Mouse (Mus musculus): ENCODE results near the gene Hist1h2ac.

DNA sequence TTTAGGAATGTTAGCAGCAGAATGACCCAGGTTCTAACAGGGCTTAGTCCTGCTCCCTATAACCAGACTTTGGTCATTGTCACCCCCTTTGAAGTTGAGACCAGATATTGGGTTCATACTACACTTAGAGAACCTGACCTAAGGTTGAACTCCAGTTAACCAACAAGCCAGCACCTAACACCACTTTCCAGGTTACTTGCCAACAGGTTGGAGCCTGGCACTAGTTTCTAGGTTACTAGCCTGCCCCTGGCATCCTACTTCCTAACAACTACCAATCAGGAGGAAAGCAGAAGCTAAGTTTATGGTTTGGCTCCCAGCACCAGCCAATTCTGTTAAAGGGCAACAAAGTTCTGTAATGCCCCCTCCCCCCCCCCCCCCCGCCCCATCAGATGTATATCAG lies 41.5 kb upstream of the Hist1h2ac start:
- TF ChIP-seq CTCF (conservative IDR thresholded peaks at IDR 0.05 in 1 of 2, IDR thresholded peaks at IDR 0.05 in 1 of 2; ENCODE audit: low read depth in 2 of 2, low read length in 2 of 2) (no peak), MXI1 (IDR thresholded peaks at IDR 0.05; ENCODE audit: low read depth, low read length) (no peak), POLR2A (IDR thresholded peaks at IDR 0.05; ENCODE audit: low read depth, low read length) (no peak), BHLHE40 (IDR thresholded peaks at IDR 0.05; ENCODE audit: low read depth, low read length) (no peak), E2F4 (IDR thresholded peaks at IDR 0.05; ENCODE audit: insufficient replicate concordance, low read depth, low read length) (no peak), POLR2AphosphoS2 (IDR thresholded peaks at IDR 0.05; ENCODE audit: low read depth, low read length) (no peak), ZNF384 (IDR thresholded peaks at IDR 0.05; ENCODE audit: low read depth, low read length) (no peak), ETS1 (conservative IDR thresholded peaks at IDR 0.05; ENCODE audit: low read depth, low read length) (no peak), CHD2 (IDR thresholded peaks at IDR 0.05; ENCODE audit: low read length) (no peak), KAT2A (IDR thresholded peaks at IDR 0.05; ENCODE audit: insufficient replicate concordance, low read length) (no peak)
